Mouse (Mus musculus) forebrain, embryonic 15.5 days (tissue): ENCODE results near the gene Adamtsl1. TPM values are rescaled to one million over a fixed set of nuclear protein-coding genes. Genes with fewer than 3 reads are reported as not detected.
A peak's percentile ranks its signal among the peaks of the same experiment; 100 is the strongest.

Experiments
- ATAC-seq: fragments of 200-750 bp; cut with Nextera tagmentation; replicated peaks from 2 replicates; pipeline ENCODE4 v1.8.0; 2017; ENCODE audit warnings: mild to moderate bottlenecking, moderate TSS enrichment, moderate library complexity
- H3K27ac ChIP-seq: fragments of 300-500 bp; sonication (generic); replicated peaks from 2 replicates; pipeline ENCODE4 v1.5.1; 2015; ENCODE audit warnings: mild to moderate bottlenecking, inconsistent platforms
- H3K27me3 ChIP-seq: fragments of 300-500 bp; sonication (generic); 2 replicates; pipeline ENCODE4 v1.6.1; 2015; ENCODE audit warnings: inconsistent platforms
- H3K36me3 ChIP-seq: fragments of 300-500 bp; sonication (generic); 2 replicates; pipeline ENCODE4 v1.6.1; 2015; ENCODE audit warnings: mild to moderate bottlenecking, inconsistent platforms
- H3K4me1 ChIP-seq: fragments of 300-500 bp; sonication (generic); 2 replicates; pipeline ENCODE4 v1.6.1; 2015; ENCODE audit warnings: inconsistent platforms
- H3K4me2 ChIP-seq: fragments of 300-500 bp; sonication (generic); replicated peaks from 2 replicates; pipeline ENCODE4 v1.6.1; 2015; ENCODE audit warnings: mild to moderate bottlenecking, inconsistent platforms
- H3K4me3 ChIP-seq: fragments of 300-500 bp; sonication (generic); 2 replicates; pipeline ENCODE4 v1.5.1; 2015; ENCODE audit warnings: mild to moderate bottlenecking, inconsistent platforms
- H3K9ac ChIP-seq: fragments of 300-500 bp; sonication (generic); replicated peaks from 2 replicates; pipeline ENCODE4 v1.6.1; 2015; ENCODE audit warnings: mild to moderate bottlenecking, inconsistent platforms
- H3K9me3 ChIP-seq: fragments of 300-500 bp; sonication (generic); 2 replicates; pipeline ENCODE4 v1.6.1; 2016; ENCODE audit warnings: inconsistent platforms
- WGBS: fragments of 180-500 bp; shearing (Covaris S2); methylation state at CpG from one replicate; pipeline ENCODE4 v1.1.7; 2015; ENCODE audit warnings: mixed read lengths; 5-methylcytosine and 5-hydroxymethylcytosine counted together
- polyA plus RNA-seq: library from polyadenylated mRNA; unstranded; fragments of >200 nt; fragmentation: Nextera tagmentation; extraction: Ambion mirVana; gene quantifications from 2 replicates; pipeline ENCODE4 v1.2.1, GENCODE M21; 2015

Adamtsl1 gene
- polyA plus RNA-seq, 1 experiment from 2014 or later: 6.3 TPM

DNA sequence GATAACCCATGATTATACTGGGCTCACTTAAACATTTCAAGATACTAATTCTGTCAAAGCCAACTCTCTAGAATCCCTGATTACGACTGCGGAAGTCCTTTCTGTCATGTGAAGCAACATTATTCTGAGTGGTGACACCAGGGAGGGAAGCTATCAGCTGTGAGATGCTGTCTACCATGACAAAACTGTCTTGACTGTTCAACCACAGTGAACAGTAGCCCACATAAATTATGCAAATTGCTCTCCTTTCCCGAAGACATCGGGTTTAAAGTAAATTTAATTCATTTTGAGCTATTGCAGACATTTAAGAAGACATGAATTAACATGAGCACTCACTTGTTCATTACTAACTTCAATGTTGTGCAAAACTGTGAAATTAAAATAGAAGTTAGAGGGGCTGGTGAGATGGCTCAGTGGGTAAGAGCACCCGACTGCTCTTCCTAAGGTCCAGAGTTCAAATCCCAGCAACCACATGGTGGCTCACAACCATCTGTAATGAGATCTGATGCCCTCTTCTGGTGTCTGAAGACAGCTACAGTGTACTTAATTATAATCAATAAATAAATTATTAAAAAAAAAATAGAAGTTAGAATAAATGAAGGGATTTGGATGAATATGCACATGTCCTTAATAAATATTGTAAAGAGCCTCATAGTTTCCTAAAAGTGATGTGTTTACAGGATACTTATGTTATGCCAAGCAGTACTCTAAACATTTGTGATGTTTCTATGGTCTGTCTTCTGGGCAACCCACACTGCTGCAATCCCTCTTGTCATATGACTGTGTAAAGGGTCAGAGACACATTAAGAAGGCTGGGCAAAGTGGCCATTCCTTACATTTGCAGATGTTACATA lies 249.4 kb downstream of the Adamtsl1 start:
- WGBS: 54% methylated on average over 5 of the region's 5 CpGs
- no peak overlapping the region for H3K4me3 ChIP-seq
- H3K27me3 ChIP-seq: no peaks in the 10 kb centered on the region
- H3K36me3 ChIP-seq: no peaks in the 10 kb centered on the region
- no peak overlapping the region for H3K4me2 ChIP-seq
- H3K9ac ChIP-seq: no peak overlapping the region
- ATAC-seq: peak; percentile 88
- H3K9me3 ChIP-seq: no peaks in the 10 kb centered on the region
- H3K4me1 ChIP-seq: peaks cover 26% of the 10 kb centered on the region
- H3K27ac ChIP-seq: peak overlapping the region; percentile 31; the same call in 1 of the 2 replicates

DNA sequence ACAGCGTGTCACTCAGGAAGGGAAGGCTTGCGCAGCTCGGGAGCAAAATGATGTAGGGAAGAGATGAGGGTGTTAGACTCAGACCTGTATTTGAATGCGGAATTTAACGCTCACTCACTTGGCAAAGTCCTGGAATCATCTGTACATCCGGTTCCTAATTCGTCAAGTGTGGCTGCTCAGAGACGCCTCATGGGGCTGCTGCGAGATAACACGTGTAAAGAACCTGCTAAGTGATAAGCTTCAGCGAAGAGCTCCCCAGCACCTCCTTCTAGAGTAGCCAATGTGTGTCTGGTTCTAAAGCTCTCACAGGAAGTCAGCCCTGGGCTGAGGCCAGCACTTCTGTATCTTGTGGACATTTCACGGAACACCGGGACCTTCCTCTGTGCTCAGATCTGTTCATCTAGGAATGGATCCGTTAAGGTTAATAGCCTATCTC lies 250.1 kb downstream of the Adamtsl1 start:
- WGBS: 78% methylated on average over 14 of the region's 14 CpGs
- no peak for ATAC-seq
- Histone ChIP-seq H3K4me2 (no peak overlapping the region), H3K36me3 (no peaks in the 10 kb centered on the region), H3K27ac (no peak overlapping the region), H3K27me3 (no peaks in the 10 kb centered on the region), H3K4me3 (no peak overlapping the region), H3K9me3 (no peaks in the 10 kb centered on the region), H3K4me1 (peaks cover 28% of the 10 kb centered on the region), H3K9ac (no peak overlapping the region)

GRCm38 (mm10) chr4:85764476-85764875 lies 250.5 kb downstream of the Adamtsl1 start:
- Histone ChIP-seq H3K4me3 (no peak overlapping the region), H3K4me2 (no peak overlapping the region), H3K9ac (no peak overlapping the region), H3K36me3 (no peaks in the 10 kb centered on the region), H3K9me3 (no peaks in the 10 kb centered on the region), H3K27me3 (no peaks in the 10 kb centered on the region), H3K4me1 (peaks cover 28% of the 10 kb centered on the region), H3K27ac (no peak overlapping the region)
- no peak for ATAC-seq
- WGBS: 12% methylated on average over 3 of the region's 3 CpGs

GRCm38 (mm10) chr4:85767666-85768065 lies 253.7 kb downstream of the Adamtsl1 start:
- peak overlapping the region; percentile 55 for H3K27ac ChIP-seq
- H3K9ac ChIP-seq: no peak overlapping the region
- H3K4me1 ChIP-seq: peaks cover 25% of the 10 kb centered on the region
- H3K36me3 ChIP-seq: no peaks in the 10 kb centered on the region
- H3K4me2 ChIP-seq: no peak overlapping the region
- H3K27me3 ChIP-seq: no peaks in the 10 kb centered on the region
- H3K9me3 ChIP-seq: no peaks in the 10 kb centered on the region
- ATAC-seq: no peak
- H3K4me3 ChIP-seq: no peak overlapping the region
- 62% methylated on average over 6 of the region's 6 CpGs for WGBS

DNA sequence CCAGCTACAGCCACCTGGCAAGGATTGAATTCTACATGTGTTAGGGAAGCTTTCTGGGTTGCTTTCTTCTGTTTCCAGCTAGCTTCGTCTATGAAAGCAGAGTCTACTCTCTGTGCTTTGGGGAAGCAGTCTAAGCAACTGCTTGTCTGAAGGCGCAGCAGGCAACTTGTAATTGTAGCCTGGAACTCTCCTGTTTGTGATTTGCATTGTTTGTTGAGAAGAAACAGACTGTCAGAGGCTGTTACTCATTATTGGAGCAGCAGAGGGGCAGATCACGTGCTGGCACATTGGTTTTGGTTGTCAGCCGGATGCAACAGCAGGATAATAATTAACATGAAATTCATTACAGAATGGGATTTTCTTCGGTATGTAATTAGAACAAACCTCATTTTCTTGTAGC lies 254.1 kb downstream of the Adamtsl1 start:
- Histone ChIP-seq H3K9ac (no peak overlapping the region), H3K27ac (peak overlapping the region; percentile 55), H3K36me3 (no peaks in the 10 kb centered on the region), H3K9me3 (no peaks in the 10 kb centered on the region), H3K27me3 (no peaks in the 10 kb centered on the region), H3K4me1 (peaks cover 24% of the 10 kb centered on the region), H3K4me3 (no peak overlapping the region), H3K4me2 (no peak overlapping the region)
- peak; percentile 89 for ATAC-seq
- WGBS: 9% methylated on average over 5 of the region's 5 CpGs

DNA sequence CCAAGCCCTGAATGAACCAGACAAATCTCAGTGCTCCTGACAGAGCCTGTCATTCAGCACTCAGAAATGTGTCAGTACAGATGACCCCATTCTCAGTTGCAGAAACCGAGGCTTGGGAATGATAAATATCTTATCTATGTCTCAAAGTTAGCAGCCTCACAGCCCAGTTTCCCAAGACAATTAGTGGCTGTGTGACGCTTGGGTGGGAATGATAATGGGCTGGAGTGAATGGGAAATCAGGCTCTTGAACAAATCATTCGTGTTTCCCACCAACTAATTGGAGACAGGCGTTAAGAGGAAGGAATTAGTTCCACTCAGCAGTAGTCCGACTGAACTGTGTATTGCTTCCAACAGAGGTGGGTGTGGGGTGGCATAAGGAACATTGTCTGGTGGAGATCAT lies 268.5 kb downstream of the Adamtsl1 start:
- Histone ChIP-seq H3K27ac (no peak overlapping the region), H3K4me2 (no peak overlapping the region), H3K9me3 (no peaks in the 10 kb centered on the region), H3K36me3 (no peaks in the 10 kb centered on the region), H3K4me1 (peaks cover 11% of the 10 kb centered on the region), H3K4me3 (no peak overlapping the region), H3K27me3 (0 out of 2 replicates have a peak, but pooled peaks cover 2% of the 10 kb centered on the region), H3K9ac (no peak overlapping the region)
- WGBS: 5% methylated on average over 5 of the region's 5 CpGs
- ATAC-seq: no peak

- no peak overlapping the region for H3K9ac ChIP-seq
- 16% methylated on average over 6 of the region's 6 CpGs for WGBS
- ATAC-seq: no peak
- no peaks in the 10 kb centered on the region for H3K36me3 ChIP-seq
- no peak overlapping the region for H3K4me2 ChIP-seq
- H3K27me3 ChIP-seq: 0 out of 2 replicates have a peak, but pooled peaks cover 2% of the 10 kb centered on the region
- H3K4me1 ChIP-seq: peaks cover 11% of the 10 kb centered on the region
- no peak overlapping the region for H3K4me3 ChIP-seq
- no peaks in the 10 kb centered on the region for H3K9me3 ChIP-seq
- H3K27ac ChIP-seq: no peak overlapping the region
Measured at GRCm38 (mm10) chr4:85783768-85784379, 269.9 kb downstream of the Adamtsl1 start.

DNA sequence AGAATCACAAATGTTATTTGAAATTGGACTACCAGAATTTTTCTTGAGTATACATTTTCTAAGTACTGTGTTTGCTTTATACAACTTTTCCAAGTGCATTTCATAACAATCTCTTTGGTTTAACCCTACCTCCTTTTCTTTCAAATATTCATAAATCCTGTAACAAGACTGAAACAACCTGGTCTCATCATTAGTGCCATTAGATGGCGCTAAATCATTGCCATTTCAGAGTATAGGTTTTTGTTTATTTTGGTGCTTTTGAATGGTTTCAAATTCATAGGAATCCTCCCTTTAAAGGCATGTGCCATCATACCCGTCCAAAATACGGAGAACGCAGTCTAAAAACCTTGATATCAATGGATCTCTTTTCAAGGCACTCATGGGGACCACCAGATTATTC lies 270.5 kb downstream of the Adamtsl1 start:
- WGBS: 45% methylated on average over 4 of the region's 4 CpGs
- Histone ChIP-seq H3K4me1 (peaks cover 11% of the 10 kb centered on the region), H3K27me3 (0 out of 2 replicates have a peak, but pooled peaks cover 2% of the 10 kb centered on the region), H3K36me3 (no peaks in the 10 kb centered on the region), H3K4me3 (no peak overlapping the region), H3K27ac (no peak overlapping the region), H3K9ac (no peak overlapping the region), H3K4me2 (no peak overlapping the region), H3K9me3 (no peaks in the 10 kb centered on the region)
- no peak for ATAC-seq

- Histone ChIP-seq H3K36me3 (no peaks in the 10 kb centered on the region), H3K4me1 (no peaks in the 10 kb centered on the region), H3K27me3 (no peaks in the 10 kb centered on the region), H3K9ac (no peak overlapping the region), H3K4me3 (no peak overlapping the region), H3K9me3 (no peaks in the 10 kb centered on the region), H3K4me2 (no peak overlapping the region), H3K27ac (no peak overlapping the region)
- 71% methylated on average over 2 of the region's 2 CpGs for WGBS
- ATAC-seq: no peak
Measured at GRCm38 (mm10) chr4:85790226-85790625, 276.3 kb downstream of the Adamtsl1 start.

GRCm38 (mm10) chr4:85801805-85802204 lies 287.8 kb downstream of the Adamtsl1 start:
- WGBS: 3% methylated on average over 8 of the region's 8 CpGs
- Histone ChIP-seq H3K27me3 (no peaks in the 10 kb centered on the region), H3K9ac (no peak overlapping the region), H3K9me3 (no peaks in the 10 kb centered on the region), H3K4me1 (no peaks in the 10 kb centered on the region), H3K4me3 (no peak overlapping the region), H3K4me2 (no peak overlapping the region), H3K27ac (no peak overlapping the region), H3K36me3 (no peaks in the 10 kb centered on the region)
- ATAC-seq: peak; percentile 90

DNA sequence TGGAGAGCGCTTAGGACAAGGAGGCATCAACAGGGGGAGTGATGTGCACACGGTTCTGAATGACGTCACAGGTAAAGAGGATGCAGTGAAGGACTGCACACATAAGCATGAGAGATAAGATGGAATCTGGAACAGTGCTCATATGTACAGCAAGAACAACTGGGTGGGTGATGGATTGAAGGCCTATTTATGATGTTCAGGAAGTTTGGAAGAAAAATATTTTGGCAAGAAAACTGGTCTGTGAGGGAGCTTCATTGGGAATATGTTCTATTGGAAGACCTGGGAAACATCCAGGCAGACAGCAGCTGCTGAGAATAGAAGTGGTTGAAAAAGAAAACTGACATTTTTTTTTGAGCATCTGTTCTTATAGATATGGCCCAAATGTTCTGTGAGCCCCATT lies 300.4 kb downstream of the Adamtsl1 start:
- whole genome bisulfite sequencing: 80% methylated on average over 3 of the region's 3 CpGs

GRCm38 (mm10) chr4:85818504-85818903 lies 304.5 kb downstream of the Adamtsl1 start:
- H3K27me3 ChIP-seq: no peaks in the 10 kb centered on the region
- H3K36me3 ChIP-seq: no peaks in the 10 kb centered on the region
- no peak overlapping the region for H3K4me3 ChIP-seq
- ATAC-seq: no peak; the same call in 1 of the 2 replicates
- no peak overlapping the region for H3K9ac ChIP-seq
- H3K4me2 ChIP-seq: no peak overlapping the region
- H3K27ac ChIP-seq: no peak overlapping the region
- whole genome bisulfite sequencing: 75% methylated on average over 2 of the region's 2 CpGs
- no peaks in the 10 kb centered on the region for H3K9me3 ChIP-seq
- H3K4me1 ChIP-seq: no peaks in the 10 kb centered on the region

More for the DNA sequence above, 300.4 kb downstream of the Adamtsl1 start:
- Histone ChIP-seq H3K4me2 (no peak overlapping the region), H3K27me3 (no peaks in the 10 kb centered on the region), H3K9ac (no peak overlapping the region), H3K9me3 (no peaks in the 10 kb centered on the region), H3K4me3 (no peak overlapping the region), H3K36me3 (no peaks in the 10 kb centered on the region), H3K27ac (no peak overlapping the region), H3K4me1 (no peaks in the 10 kb centered on the region)
- no peak for ATAC-seq
